Mouse (Mus musculus) CH12.LX (cell line): ENCODE results near the gene Cngb1. TPM values are rescaled to one million over a fixed set of nuclear protein-coding genes. Genes with fewer than 3 reads are reported as not detected.

Source experiments
- DNase-seq: peaks from one replicate; pipeline ENCODE4 v3.0.0-alpha.2; 2013; ENCODE audit errors: extremely low read depth
- H3K27ac ChIP-seq: 2 replicates; pipeline ENCODE4 v1.5.1; 2012; ENCODE audit warnings: low read depth, mild to moderate bottlenecking, control low read depth, moderate library complexity; ENCODE audit not compliant: insufficient read depth
- H3K27me3 ChIP-seq: replicated peaks from 2 replicates; pipeline ENCODE3; 2012; ENCODE audit warnings: inconsistent platforms
- H3K36me3 ChIP-seq, 2 experiments: replicated peaks in 1 of 2; 2 replicates each; pipeline versions ENCODE3 to v1.6.1; 2012; ENCODE audit warnings: inconsistent platforms in 1 of 2, low read length in 1 of 2, mild to moderate bottlenecking in 1 of 2, mixed read lengths in 1 of 2, moderate library complexity in 1 of 2; ENCODE audit not compliant: control insufficient read depth in 1 of 2, insufficient read depth in 1 of 2
- H3K4me1 ChIP-seq, 2 experiments: 2 replicates each; pipeline ENCODE4 v1.6.1; 2012; ENCODE audit warnings: inconsistent platforms in 1 of 2, moderate library complexity in 1 of 2; ENCODE audit not compliant: insufficient read depth in 2 of 2, control insufficient read depth in 1 of 2
- H3K4me2 ChIP-seq: 2 replicates; pipeline ENCODE4 v1.6.1; 2012; ENCODE audit warnings: low read depth, mild to moderate bottlenecking, control low read depth; ENCODE audit not compliant: poor library complexity, insufficient read depth, severe bottlenecking
- H3K4me3 ChIP-seq, 3 experiments: fragments of 150-350 bp in 1 of 3; sonication (generic) in 1 of 3; replicated peaks in 1 of 3; 2 replicates each; pipeline versions ENCODE3 to v1.5.1; 2011 to 2012; ENCODE audit warnings: low read depth in 2 of 3, low read length in 2 of 3, mild to moderate bottlenecking in 2 of 3, moderate library complexity in 2 of 3, control low read depth in 1 of 3, improper control_type of control experiment in 1 of 3, inconsistent platforms in 1 of 3, mixed read lengths in 1 of 3; ENCODE audit not compliant: poor library complexity in 1 of 3
- H3K79me2 ChIP-seq: replicated peaks from 2 replicates; pipeline ENCODE4 v1.6.1; 2012; ENCODE audit warnings: mild to moderate bottlenecking, moderate library complexity; ENCODE audit not compliant: control insufficient read depth, poor library complexity, insufficient read depth, severe bottlenecking; ENCODE audit errors: extremely low read depth
- H3K9ac ChIP-seq: 2 replicates; pipeline ENCODE4 v1.6.1; 2012; ENCODE audit warnings: low read depth, mild to moderate bottlenecking, control low read depth, moderate library complexity; ENCODE audit not compliant: insufficient read depth
- H3K9me3 ChIP-seq: replicated peaks from 2 replicates; pipeline ENCODE3; 2012; ENCODE audit warnings: low read length, inconsistent platforms, mixed read lengths
- CHD2 ChIP-seq: IDR thresholded peaks from 2 replicates; pipeline ENCODE4 v1.6.1; 2011; ENCODE audit warnings: low read length, improper control_type of control experiment
- CTCF ChIP-seq, 2 experiments: IDR thresholded peaks in 1 of 2; conservative IDR thresholded peaks in 1 of 2; 2 replicates each; pipeline ENCODE4 v1.5.1; 2011 to 2012; ENCODE audit warnings: low read depth in 2 of 2, low read length in 2 of 2, improper control_type of control experiment in 1 of 2, inconsistent platforms in 1 of 2, mild to moderate bottlenecking in 1 of 2, moderate library complexity in 1 of 2
- ELF1 ChIP-seq: IDR thresholded peaks from 2 replicates; pipeline ENCODE4 v1.6.1; 2014; ENCODE audit warnings: low read depth, mild to moderate bottlenecking, inconsistent platforms, low read length, improper control_type of control experiment
- EP300 ChIP-seq: IDR thresholded peaks from 2 replicates; pipeline ENCODE4 v1.6.1; 2011; ENCODE audit warnings: low read length, improper control_type of control experiment
- GABPA ChIP-seq: IDR thresholded peaks from 2 replicates; pipeline ENCODE4 v1.6.1; 2012; ENCODE audit warnings: low read depth, low read length, improper control_type of control experiment, inconsistent platforms; ENCODE audit not compliant: insufficient replicate concordance
- HCFC1 ChIP-seq: IDR thresholded peaks from 2 replicates; pipeline ENCODE4 v1.6.1; 2012; ENCODE audit warnings: low read depth, mild to moderate bottlenecking, inconsistent platforms, low read length, improper control_type of control experiment
- IRF4 ChIP-seq: IDR thresholded peaks from 2 replicates; pipeline ENCODE4 v1.6.1; 2014; ENCODE audit warnings: low read depth, mild to moderate bottlenecking, inconsistent platforms, low read length, improper control_type of control experiment
- JUN ChIP-seq: IDR thresholded peaks from 2 replicates; pipeline ENCODE4 v1.6.1; 2011; ENCODE audit warnings: low read depth, mild to moderate bottlenecking, low read length, improper control_type of control experiment, moderate library complexity; ENCODE audit not compliant: insufficient read depth
- JUND ChIP-seq: conservative IDR thresholded peaks from 2 replicates; pipeline ENCODE4 v1.6.1; 2011; ENCODE audit warnings: low read depth, low read length, improper control_type of control experiment
- KAT2A ChIP-seq: IDR thresholded peaks from 2 replicates; pipeline ENCODE4 v1.6.1; 2012; ENCODE audit warnings: low read length, improper control_type of control experiment, inconsistent platforms; ENCODE audit not compliant: insufficient replicate concordance
- MAZ ChIP-seq: IDR thresholded peaks from 2 replicates; pipeline ENCODE4 v1.6.1; 2012; ENCODE audit warnings: low read depth, mild to moderate bottlenecking, inconsistent platforms, low read length, improper control_type of control experiment, moderate library complexity
- MEF2A ChIP-seq: IDR thresholded peaks from 2 replicates; pipeline ENCODE4 v1.6.1; 2014; ENCODE audit warnings: low read depth, mild to moderate bottlenecking, inconsistent platforms, low read length, improper control_type of control experiment, borderline replicate concordance
- MXI1 ChIP-seq: IDR thresholded peaks from 2 replicates; pipeline ENCODE4 v1.6.1; 2011; ENCODE audit warnings: mild to moderate bottlenecking, low read depth, low read length, improper control_type of control experiment
- MYC ChIP-seq: IDR thresholded peaks from 2 replicates; pipeline ENCODE4 v1.6.1; 2011; ENCODE audit warnings: low read depth, mild to moderate bottlenecking, improper control_type of control experiment, low read length
- PAX5 ChIP-seq: IDR thresholded peaks from 2 replicates; pipeline ENCODE4 v1.6.1; 2012; ENCODE audit warnings: low read length, inconsistent platforms, mixed read lengths
- POLR2A ChIP-seq: IDR thresholded peaks from 2 replicates; pipeline ENCODE4 v1.6.1; 2011; ENCODE audit warnings: low read depth, mild to moderate bottlenecking, improper control_type of control experiment, low read length
- POLR2AphosphoS2 ChIP-seq: IDR thresholded peaks from 2 replicates; pipeline ENCODE4 v1.6.1; 2011; ENCODE audit warnings: low read depth, low read length, improper control_type of control experiment
- RAD21 ChIP-seq: IDR thresholded peaks from 2 replicates; pipeline ENCODE4 v1.6.1; 2011; ENCODE audit warnings: low read depth, mild to moderate bottlenecking, low read length, improper control_type of control experiment, moderate library complexity
- RCOR1 ChIP-seq: conservative IDR thresholded peaks from 2 replicates; pipeline ENCODE4 v1.6.1; 2012; ENCODE audit warnings: low read depth, mild to moderate bottlenecking, inconsistent platforms, low read length, improper control_type of control experiment
- UBTF ChIP-seq: IDR thresholded peaks from 2 replicates; pipeline ENCODE4 v1.6.1; 2012; ENCODE audit warnings: low read depth, mild to moderate bottlenecking, inconsistent platforms, low read length, improper control_type of control experiment, moderate library complexity
- USF1 ChIP-seq: IDR thresholded peaks from 2 replicates; pipeline ENCODE4 v1.6.1; 2014; ENCODE audit warnings: low read depth, mild to moderate bottlenecking, inconsistent platforms, low read length, improper control_type of control experiment
- USF2 ChIP-seq: conservative IDR thresholded peaks from 2 replicates; pipeline ENCODE4 v1.6.1; 2011; ENCODE audit warnings: low read depth, low read length, improper control_type of control experiment
- ZC3H11A ChIP-seq: IDR thresholded peaks from 2 replicates; pipeline ENCODE4 v1.6.1; 2012; ENCODE audit warnings: low read depth, mild to moderate bottlenecking, inconsistent platforms, low read length, improper control_type of control experiment
- ZKSCAN1 ChIP-seq: IDR thresholded peaks from 2 replicates; pipeline ENCODE4 v1.6.1; 2012; ENCODE audit warnings: low read depth, inconsistent platforms, low read length, improper control_type of control experiment, borderline replicate concordance
- dilution Hi-C: fragments of 300-500 bp; cut with MboI; formaldehyde crosslinking; loops from 2 replicates; pipeline ENCODE4 v1.14.3; 2020; ENCODE audit warnings: low sequenced_read_pairs; ENCODE audit not compliant: extremely low pct_unique_long_range_greater_than_20kb, extremely low pct_ligation_motif_present
- in situ Hi-C: fragments of 300-500 bp; cut with MboI; formaldehyde crosslinking; loops from 3 replicates; pipeline ENCODE4 v1.14.3; 2019; ENCODE audit warnings: low sequenced_read_pairs, low pct_ligation_motif_present, low pct_unique_long_range_greater_than_20kb, mixed read lengths
- polyA plus RNA-seq: library from polyadenylated mRNA; unstranded; fragments of >175 nt; gene quantifications from 2 replicates; pipeline ENCODE4 v1.2.1, GENCODE M21; 2012; ENCODE audit warnings: low read depth; ENCODE audit not compliant: insufficient read length
- total RNA-seq, 2 experiments: library from RNA; depleted of rRNA; stranded (reverse); fragments of 300-350 nt in 1 of 2; fragments of >200 nt in 1 of 2; gene quantifications; 2 replicates each; pipeline ENCODE4 v1.2.3; 2012 to 2014

Gene Cngb1
- total and polyA plus RNA-seq, 3 experiments = not detected

- dilution Hi-C loops = no loop called here
These were observed 24.9 kb downstream of the Cngb1 start for GRCm38 (mm10) chr8:95281493-95281892.

GRCm38 (mm10) chr8:95272871-95273270, 33.5 kb downstream of the Cngb1 start:
- H3K36me3 ChIP-seq = no peaks in the 10 kb centered on the region
- H3K27ac ChIP-seq = no peak overlapping the region
- no peak overlapping the region for H3K4me3 ChIP-seq
- no peaks in the 10 kb centered on the region for H3K79me2 ChIP-seq
- no peak for DNase-seq
- peaks cover 54% of the 10 kb centered on the region for H3K27me3 ChIP-seq
- no peak overlapping the region for H3K9ac ChIP-seq
- dilution Hi-C loops = no loop called here
- TF ChIP-seq MXI1 = no peak
- TF ChIP-seq POLR2AphosphoS2 = no peak
- no peak for TF ChIP-seq CHD2
- TF ChIP-seq PAX5 = no peak
- TF ChIP-seq UBTF = no peak
- TF ChIP-seq RAD21 = no peak
- TF ChIP-seq HCFC1 = no peak
- no peak for TF ChIP-seq ZKSCAN1
- TF ChIP-seq USF1 = no peak
- TF ChIP-seq MYC = no peak
- TF ChIP-seq MEF2A = no peak
- TF ChIP-seq USF2 = no peak
- no peak for TF ChIP-seq CTCF (conservative IDR thresholded peaks at IDR 0.05 in 1 of 2, IDR thresholded peaks at IDR 0.05 in 1 of 2; ENCODE audit: low read depth in 2 of 2, low read length in 2 of 2)
- no peak for TF ChIP-seq POLR2A
- no peak for TF ChIP-seq RCOR1
- TF ChIP-seq JUN = no peak
- no peak for TF ChIP-seq JUND
- TF ChIP-seq ZC3H11A = no peak
- TF ChIP-seq MAZ = no peak
- in situ Hi-C loops = no loop called here
- peaks cover 11% of the 10 kb centered on the region for H3K9me3 ChIP-seq
- H3K4me1 ChIP-seq = no peaks in the 10 kb centered on the region
- H3K4me2 ChIP-seq = no peak overlapping the region

More at GRCm38 (mm10) chr8:95281493-95281892, 24.9 kb downstream of the Cngb1 start:
- Histone ChIP-seq H3K79me2 (no peaks in the 10 kb centered on the region), H3K27ac (no peak overlapping the region), H3K4me2 (no peak overlapping the region), H3K4me3 (no peak overlapping the region), H3K9ac (no peak overlapping the region), H3K9me3 (peaks cover 17% of the 10 kb centered on the region), H3K27me3 (peaks cover 46% of the 10 kb centered on the region), H3K36me3 (no peaks in the 10 kb centered on the region), H3K4me1 (no peaks in the 10 kb centered on the region)
- TF ChIP-seq MEF2A (no peak), USF2 (no peak), UBTF (no peak), IRF4 (no peak), POLR2A (no peak), RAD21 (no peak), EP300 (no peak), MXI1 (no peak), KAT2A (no peak), JUND (no peak), GABPA (no peak), ELF1 (no peak)
- DNase-seq = no peak
- in situ Hi-C loops = no loop called here
